Mouse (Mus musculus): ENCODE measurements around the gene Gtf3c4. TPM values are rescaled to one million over a fixed set of nuclear protein-coding genes. Genes with fewer than 3 reads are reported as not detected.

Gtf3c4 gene
- total RNA-seq, 1 experiment = 38.1 TPM

GRCm38 (mm10) chr2:28786355-28787066, 53.6 kb downstream of the Gtf3c4 start:
- Histone ChIP-seq H3K9me3 (ENCODE audit: control insufficient read depth, insufficient read depth, low read depth, low read length) (no peaks in the 10 kb centered on the region), H3K36me3 (ENCODE audit: control insufficient read depth, insufficient read depth, low read length, poor library complexity, severe bottlenecking) (no peaks in the 10 kb centered on the region), H3K4me1 (ENCODE audit: control insufficient read depth in 2 of 2, insufficient read depth in 2 of 2, low read length in 2 of 2, poor library complexity in 1 of 2) (peaks cover 0 to 2% of the 10 kb centered on the region in 2 experiments; a peak in 1 of 4 replicates), H3K27ac (ENCODE audit: insufficient read depth, low read depth, low read length, poor library complexity, severe bottlenecking) (no peak overlapping the region), H3K4me3 (ENCODE audit: insufficient read depth in 1 of 2, low read depth in 1 of 2, low read length in 2 of 2, poor library complexity in 1 of 2, severe bottlenecking in 1 of 2) (no peak overlapping the region), H3K9ac (ENCODE audit: insufficient read depth, low read depth, low read length, poor library complexity, severe bottlenecking) (no peak overlapping the region)
- in situ Hi-C loops (cut with MboI; ENCODE audit: low sequenced_read_pairs in 2 of 2, unreplicated experiment in 2 of 2) = no loop called here
- TF ChIP-seq HCFC1 (IDR thresholded peaks at IDR 0.05; ENCODE audit: borderline replicate concordance, insufficient read depth, low read length) (no peak), CHD2 (IDR thresholded peaks at IDR 0.05; ENCODE audit: low read depth, low read length) (no peak), ZC3H11A (IDR thresholded peaks at IDR 0.05; ENCODE audit: borderline replicate concordance, low read depth, low read length) (no peak), MAFK (IDR thresholded peaks at IDR 0.05; ENCODE audit: insufficient read depth, low read depth, low read length) (no peak), ZNF384 (IDR thresholded peaks at IDR 0.05; ENCODE audit: low read depth, low read length) (no peak)
- no peak for DNase-seq (ENCODE audit: low read depth, low spot score)

GRCm38 (mm10) chr2:28781310-28781709, 58.9 kb downstream of the Gtf3c4 start:
- in situ Hi-C loops (cut with MboI; ENCODE audit: low sequenced_read_pairs in 2 of 2, unreplicated experiment in 2 of 2) = no loop called here
- TF ChIP-seq ZNF384 (IDR thresholded peaks at IDR 0.05; ENCODE audit: low read depth, low read length) (no peak), HCFC1 (IDR thresholded peaks at IDR 0.05; ENCODE audit: borderline replicate concordance, insufficient read depth, low read length) (no peak), CHD2 (IDR thresholded peaks at IDR 0.05; ENCODE audit: low read depth, low read length) (no peak), MAFK (IDR thresholded peaks at IDR 0.05; ENCODE audit: insufficient read depth, low read depth, low read length) (no peak), ZC3H11A (IDR thresholded peaks at IDR 0.05; ENCODE audit: borderline replicate concordance, low read depth, low read length) (peak; percentile 28; the same call in 1 of the 2 replicates)
- no peaks in the 10 kb centered on the region for H3K4me1 ChIP-seq (ENCODE audit: control insufficient read depth in 2 of 2, insufficient read depth in 2 of 2, low read length in 2 of 2, poor library complexity in 1 of 2)
- H3K36me3 ChIP-seq (ENCODE audit: control insufficient read depth, insufficient read depth, low read length, poor library complexity, severe bottlenecking) = no peaks in the 10 kb centered on the region
- H3K9ac ChIP-seq (ENCODE audit: insufficient read depth, low read depth, low read length, poor library complexity, severe bottlenecking) = no peak overlapping the region
- H3K4me3 ChIP-seq (ENCODE audit: insufficient read depth in 1 of 2, low read depth in 1 of 2, low read length in 2 of 2, poor library complexity in 1 of 2, severe bottlenecking in 1 of 2) = no peak overlapping the region
- DNase-seq (ENCODE audit: low read depth, low spot score) = no peak
- H3K27ac ChIP-seq (ENCODE audit: insufficient read depth, low read depth, low read length, poor library complexity, severe bottlenecking) = no peak overlapping the region
- H3K9me3 ChIP-seq (ENCODE audit: control insufficient read depth, insufficient read depth, low read depth, low read length) = no peaks in the 10 kb centered on the region

DNA sequence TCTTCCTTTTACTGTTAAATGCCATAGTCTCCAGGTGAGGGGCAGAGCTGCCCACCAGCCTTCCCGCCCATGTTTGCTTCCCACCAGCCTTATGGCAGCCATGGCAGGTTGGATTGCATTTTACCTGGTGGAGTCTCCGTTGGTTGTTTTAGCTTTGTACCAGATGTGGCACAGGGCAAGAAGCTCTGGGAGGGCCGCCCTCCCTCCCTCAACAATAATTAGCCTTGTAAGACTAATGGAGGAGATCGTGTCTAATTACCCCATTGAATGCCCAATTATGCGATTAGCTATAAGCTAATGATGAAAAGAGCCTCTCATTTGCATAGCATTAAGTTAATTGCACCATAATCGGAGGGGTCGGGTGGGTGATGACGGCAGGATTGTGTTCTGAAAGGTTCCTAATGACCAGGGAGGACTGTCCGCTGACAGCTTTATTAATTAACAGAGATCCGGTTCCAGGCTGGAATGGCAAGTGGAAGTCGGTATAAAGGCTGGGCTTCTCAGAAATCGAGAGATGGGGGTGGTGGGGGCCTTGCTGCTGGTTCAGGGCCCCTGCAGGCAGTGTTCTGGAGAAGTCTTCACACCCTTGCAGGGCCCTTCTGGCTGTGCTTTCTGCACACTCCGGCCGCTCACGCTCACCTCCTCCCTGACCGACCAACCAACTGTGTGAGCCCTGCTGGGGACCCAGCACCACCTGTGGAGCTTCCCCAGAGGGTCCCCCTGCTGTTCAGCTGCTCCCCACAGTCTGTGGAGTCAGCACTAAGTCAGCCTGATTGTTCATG, 60.0 kb downstream of the Gtf3c4 start:
- no peak overlapping the region for H3K4me3 ChIP-seq (ENCODE audit: insufficient read depth in 1 of 2, low read depth in 1 of 2, low read length in 2 of 2, poor library complexity in 1 of 2, severe bottlenecking in 1 of 2)
- H3K27ac ChIP-seq (ENCODE audit: insufficient read depth, low read depth, low read length, poor library complexity, severe bottlenecking) = no peak overlapping the region
- H3K9me3 ChIP-seq (ENCODE audit: control insufficient read depth, insufficient read depth, low read depth, low read length) = no peaks in the 10 kb centered on the region

DNA sequence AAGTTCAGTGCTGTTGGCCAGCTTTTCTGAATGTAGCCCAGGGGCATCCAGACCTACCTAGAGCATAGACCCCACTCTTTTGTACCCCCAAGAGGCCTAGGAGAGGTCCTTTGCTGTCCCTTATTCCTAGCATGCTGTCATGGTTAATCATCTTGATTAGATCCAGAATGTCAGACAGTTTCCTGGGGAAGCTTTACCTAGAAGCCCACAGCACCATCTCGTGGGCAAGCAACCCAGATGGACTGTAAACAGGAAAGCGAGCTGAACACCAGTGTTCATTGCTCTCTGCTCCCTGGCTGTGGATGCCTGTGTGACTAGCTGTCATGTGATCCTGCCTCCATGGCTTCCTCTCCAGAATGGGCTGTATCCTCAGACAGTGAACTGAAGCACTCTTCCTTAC, 63.4 kb downstream of the Gtf3c4 start:
- no peaks in the 10 kb centered on the region for H3K9me3 ChIP-seq (ENCODE audit: control insufficient read depth, insufficient read depth, low read depth, low read length)
- in situ Hi-C loops (cut with MboI; ENCODE audit: low sequenced_read_pairs in 2 of 2, unreplicated experiment in 2 of 2) = no loop called here
- no peak for TF ChIP-seq ZNF384 (IDR thresholded peaks at IDR 0.05; ENCODE audit: low read depth, low read length)
- no peak for TF ChIP-seq CHD2 (IDR thresholded peaks at IDR 0.05; ENCODE audit: low read depth, low read length)
- TF ChIP-seq HCFC1 (IDR thresholded peaks at IDR 0.05; ENCODE audit: borderline replicate concordance, insufficient read depth, low read length) = no peak
- no peak for TF ChIP-seq ZC3H11A (IDR thresholded peaks at IDR 0.05; ENCODE audit: borderline replicate concordance, low read depth, low read length)
- TF ChIP-seq MAFK (IDR thresholded peaks at IDR 0.05; ENCODE audit: insufficient read depth, low read depth, low read length) = no peak
- no peak overlapping the region for H3K4me3 ChIP-seq (ENCODE audit: insufficient read depth in 1 of 2, low read depth in 1 of 2, low read length in 2 of 2, poor library complexity in 1 of 2, severe bottlenecking in 1 of 2)
- H3K36me3 ChIP-seq (ENCODE audit: control insufficient read depth, insufficient read depth, low read length, poor library complexity, severe bottlenecking) = no peaks in the 10 kb centered on the region
- no peaks in the 10 kb centered on the region for H3K4me1 ChIP-seq (ENCODE audit: control insufficient read depth in 2 of 2, insufficient read depth in 2 of 2, low read length in 2 of 2, poor library complexity in 1 of 2)
- H3K27ac ChIP-seq (ENCODE audit: insufficient read depth, low read depth, low read length, poor library complexity, severe bottlenecking) = no peak overlapping the region
- no peak for DNase-seq (ENCODE audit: low read depth, low spot score)
- H3K9ac ChIP-seq (ENCODE audit: insufficient read depth, low read depth, low read length, poor library complexity, severe bottlenecking) = no peak overlapping the region

More for the DNA sequence above, 60.0 kb downstream of the Gtf3c4 start:
- TF ChIP-seq ZC3H11A (IDR thresholded peaks at IDR 0.05; ENCODE audit: borderline replicate concordance, low read depth, low read length) (no peak), ZNF384 (IDR thresholded peaks at IDR 0.05; ENCODE audit: low read depth, low read length) (no peak), HCFC1 (IDR thresholded peaks at IDR 0.05; ENCODE audit: borderline replicate concordance, insufficient read depth, low read length) (no peak), CHD2 (IDR thresholded peaks at IDR 0.05; ENCODE audit: low read depth, low read length) (no peak), MAFK (IDR thresholded peaks at IDR 0.05; ENCODE audit: insufficient read depth, low read depth, low read length) (no peak)
- no peak overlapping the region for H3K9ac ChIP-seq (ENCODE audit: insufficient read depth, low read depth, low read length, poor library complexity, severe bottlenecking)
- no peaks in the 10 kb centered on the region for H3K36me3 ChIP-seq (ENCODE audit: control insufficient read depth, insufficient read depth, low read length, poor library complexity, severe bottlenecking)
- no peak for DNase-seq (ENCODE audit: low read depth, low spot score)
- in situ Hi-C loops (cut with MboI; ENCODE audit: low sequenced_read_pairs in 2 of 2, unreplicated experiment in 2 of 2) = no loop called here
- H3K4me1 ChIP-seq (ENCODE audit: control insufficient read depth in 2 of 2, insufficient read depth in 2 of 2, low read length in 2 of 2, poor library complexity in 1 of 2) = no peaks in the 10 kb centered on the region

Data from ES-E14 (cell line).